Mouse (Mus musculus) adrenal gland, postnatal 4 days (tissue): ENCODE measurements around the gene Fgf3. TPM values are rescaled to one million over a fixed set of nuclear protein-coding genes. Genes with fewer than 3 reads are reported as not detected.
"Not testable (repeated sequence)": the region's sequence is repeated elsewhere in the genome, so short reads cannot be mapped to it uniquely, and the experiment has no call there.

Source experiments
- DNase-seq, 2 experiments: peaks; one replicate each; pipeline ENCODE4 v3.0.0; 2021 to 2022; ENCODE audit warnings: low spot score in 2 of 2, mixed read lengths in 2 of 2
- total RNA-seq, 2 experiments: library from RNA; stranded (reverse); gene quantifications; 2 replicates each; pipeline ENCODE4 v1.2.3; 2021

The Fgf3 gene
- total RNA-seq, 2 experiments from 2014 or later, result 0.82 to 1.1 TPM

DNA sequence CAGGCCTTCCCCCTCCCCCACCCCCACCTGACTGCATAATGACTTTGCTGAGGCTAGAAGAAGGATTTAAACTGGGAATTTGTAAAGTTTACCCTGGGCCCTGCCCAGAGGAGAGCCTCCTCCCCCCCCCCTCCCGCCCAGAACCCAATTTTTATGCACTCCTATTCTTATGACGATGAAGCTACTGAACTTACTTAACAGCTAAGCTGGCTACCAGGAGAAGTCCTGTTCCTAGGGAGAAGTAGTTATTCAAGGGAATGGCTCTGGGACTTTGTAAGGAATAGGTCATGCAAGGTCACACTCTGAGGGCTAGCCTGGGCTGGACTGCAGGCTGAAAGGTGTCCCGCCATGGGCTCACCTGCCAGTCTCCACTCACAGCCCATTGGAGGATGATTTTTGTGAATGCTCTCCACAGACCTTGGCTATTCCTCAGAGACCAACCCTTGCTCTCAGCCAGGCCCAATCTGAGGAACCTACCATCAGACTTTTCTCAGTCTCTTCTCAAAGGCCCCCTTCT lies 20.0 kb downstream of the Fgf3 start:
- DNase-seq, result no peak

DNA sequence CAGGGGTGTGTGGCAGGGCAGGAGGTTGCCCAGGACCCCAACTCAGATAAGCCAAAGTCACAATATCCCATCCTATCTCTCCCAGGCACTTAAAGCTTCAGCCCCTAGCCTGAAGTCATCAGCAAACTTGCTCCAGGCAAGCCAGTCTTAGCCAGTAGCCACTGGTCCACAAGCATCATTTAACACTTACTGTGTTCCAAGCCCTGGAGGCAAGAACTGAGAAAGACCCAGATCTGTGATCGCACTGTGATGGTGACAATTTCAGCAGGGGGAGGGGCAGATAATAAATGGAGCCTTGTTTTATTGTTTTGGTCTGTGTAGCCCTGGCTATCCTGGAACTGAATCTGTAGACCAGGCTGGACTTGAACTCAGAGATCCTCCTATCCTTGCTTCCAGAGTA lies 20.8 kb downstream of the Fgf3 start:
- no peak for DNase-seq

GRCm38 (mm10) chr7:144861056-144861768 lies 23.3 kb downstream of the Fgf3 start:
- DNase-seq, result no peak

GRCm38 (mm10) chr7:144861769-144862070 lies 23.8 kb downstream of the Fgf3 start:
- DNase-seq, result no peak

- DNase-seq, result no peak
These were observed 24.2 kb downstream of the Fgf3 start for GRCm38 (mm10) chr7:144862126-144862525.

- DNase-seq, result no peak
These were observed 24.8 kb downstream of the Fgf3 start for GRCm38 (mm10) chr7:144862712-144863111.

GRCm38 (mm10) chr7:144863196-144863595 lies 25.3 kb downstream of the Fgf3 start:
- no peak for DNase-seq

DNA sequence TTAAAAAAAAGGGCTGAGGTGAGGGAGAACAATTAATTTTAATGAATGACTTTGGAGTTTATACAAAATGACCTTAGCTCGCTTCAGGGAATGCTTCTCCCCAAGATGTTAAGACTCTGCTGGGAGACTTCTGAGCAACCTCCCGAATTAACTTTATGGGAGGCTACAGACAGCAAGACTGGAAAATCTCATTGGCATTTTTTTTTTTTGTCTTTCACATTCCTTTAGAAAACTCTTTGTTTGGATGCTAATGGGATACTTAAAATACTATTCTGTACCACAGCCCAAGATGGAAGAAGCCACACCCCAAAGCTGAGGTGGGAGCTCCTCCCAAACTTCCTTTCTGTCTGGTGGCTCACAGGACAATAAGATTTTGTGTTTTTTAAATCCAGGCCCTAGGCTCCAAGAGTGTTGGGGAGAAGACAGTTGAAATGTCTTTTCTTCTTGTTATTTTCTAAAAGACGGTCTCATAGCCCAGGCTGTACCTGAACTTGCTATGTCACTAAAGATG lies 26.3 kb downstream of the Fgf3 start:
- DNase-seq, result no peak

- no peak for DNase-seq
These were observed 29.3 kb downstream of the Fgf3 start for GRCm38 (mm10) chr7:144867161-144867560.

DNA sequence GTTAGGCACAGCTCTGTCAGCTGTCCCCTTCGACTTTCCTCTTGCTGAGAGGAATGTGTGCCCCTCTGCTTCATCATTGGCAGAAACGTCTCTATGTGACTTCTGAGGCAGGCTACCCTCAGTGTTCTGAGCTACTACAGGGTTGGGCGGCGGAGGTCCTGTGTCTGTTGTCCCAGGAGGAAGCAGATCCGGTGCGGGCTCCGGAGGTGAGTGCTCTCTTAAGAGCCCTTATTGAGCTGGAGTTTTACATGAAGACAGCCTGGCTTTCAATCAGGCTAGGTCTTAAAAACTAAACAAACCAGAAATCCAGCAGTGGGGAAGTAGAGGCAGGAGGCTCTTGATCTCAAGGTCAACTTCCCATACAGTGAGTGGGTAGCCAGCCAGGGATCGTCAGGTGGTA lies 29.7 kb downstream of the Fgf3 start:
- DNase-seq, result no peak

GRCm38 (mm10) chr7:144872420-144872819 lies 34.5 kb downstream of the Fgf3 start:
- DNase-seq, result no peak

- no peak for DNase-seq
These were observed 35.3 kb downstream of the Fgf3 start for GRCm38 (mm10) chr7:144873160-144873559.

GRCm38 (mm10) chr7:144874226-144874625 lies 36.3 kb downstream of the Fgf3 start:
- no peak for DNase-seq

- DNase-seq, result no peak
These were observed 40.5 kb downstream of the Fgf3 start for GRCm38 (mm10) chr7:144878401-144878800.

- no peak for DNase-seq
These were observed 45.2 kb downstream of the Fgf3 start for GRCm38 (mm10) chr7:144883106-144883505.

DNA sequence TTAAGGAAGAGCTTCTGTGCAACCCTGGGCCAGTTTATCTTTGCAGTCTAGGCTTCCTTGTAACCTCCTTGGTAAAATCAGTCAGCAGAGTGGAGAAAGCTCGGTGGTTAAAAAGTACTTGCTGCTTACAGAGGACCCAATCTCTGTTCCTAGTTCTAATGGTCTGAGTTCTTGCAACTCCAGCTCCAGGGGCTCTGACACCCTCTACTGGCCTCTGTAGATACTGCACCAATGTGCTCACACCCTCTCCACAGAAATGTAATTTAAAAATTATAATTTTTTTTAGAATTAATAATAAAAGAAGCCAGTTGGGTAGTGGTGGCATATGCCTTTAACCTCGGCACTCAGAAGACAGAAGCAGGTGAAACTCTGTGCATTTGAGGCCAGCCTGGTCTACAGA lies 49.8 kb downstream of the Fgf3 start:
- no peak for DNase-seq

DNA sequence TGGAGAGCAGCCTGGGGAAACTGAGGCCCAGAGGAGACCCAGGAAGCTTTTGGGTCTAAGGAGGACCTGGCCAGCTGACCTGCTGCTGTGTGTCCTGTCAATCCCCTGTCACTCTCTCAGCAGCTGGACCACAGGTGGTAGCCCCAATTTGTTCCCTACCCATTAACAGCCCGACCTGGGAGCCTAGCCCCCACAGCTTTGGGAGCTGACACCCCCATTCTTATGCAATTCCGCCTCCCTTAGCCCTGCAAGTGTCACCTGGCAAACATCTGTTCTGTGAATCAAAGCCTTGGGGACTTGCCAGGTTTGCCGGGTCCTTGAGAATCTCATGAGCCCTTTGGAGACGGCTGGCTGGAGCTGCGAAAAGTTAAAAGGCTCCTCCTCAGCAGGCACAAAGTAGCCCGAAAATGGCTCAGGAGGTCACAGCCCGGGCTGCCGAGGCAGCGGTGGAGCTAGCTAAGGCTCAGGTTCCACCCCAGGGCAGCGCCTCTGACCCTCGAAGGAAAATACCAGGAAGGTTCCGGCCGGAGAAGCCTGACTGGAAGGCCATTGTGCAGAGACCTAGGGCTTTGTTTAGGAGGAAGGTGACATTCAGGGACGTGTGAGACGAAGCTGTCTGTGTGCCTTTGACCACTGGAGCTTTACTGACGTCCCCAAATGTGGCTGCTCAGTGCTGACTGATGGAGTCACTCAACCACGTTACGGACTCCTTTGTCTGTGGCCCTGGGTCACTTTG lies 50.8 kb downstream of the Fgf3 start:
- DNase-seq, result peak in 1 of 2 experiments; percentile 20

GRCm38 (mm10) chr7:144890661-144891060 lies 52.8 kb downstream of the Fgf3 start:
- DNase-seq, result not testable (repeated sequence)

- no peak for DNase-seq
These were observed 54.0 kb downstream of the Fgf3 start for GRCm38 (mm10) chr7:144891863-144892262.

DNA sequence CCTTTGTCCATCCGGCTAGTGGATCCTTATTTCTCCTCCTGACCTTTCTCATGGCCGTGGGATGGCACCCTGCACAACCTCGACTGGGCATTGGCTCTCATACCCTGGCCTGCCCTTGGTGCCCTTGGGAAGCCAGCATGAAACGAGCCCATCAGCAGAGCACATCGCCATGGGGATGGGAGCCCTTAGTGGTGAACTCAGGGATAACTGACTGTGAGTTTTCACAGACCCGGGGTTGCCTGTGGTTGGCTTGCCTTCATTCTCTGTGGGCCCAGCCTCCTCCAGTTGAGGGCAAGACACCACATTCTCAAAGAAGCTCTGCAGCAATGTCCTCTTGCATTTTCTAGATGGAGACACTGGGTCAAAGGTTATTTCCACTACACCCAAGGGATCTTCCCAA lies 54.4 kb downstream of the Fgf3 start:
- no peak for DNase-seq
